Mouse (Mus musculus): ENCODE results near the gene Azgp1. TPM values are rescaled to one million over a fixed set of nuclear protein-coding genes. Genes with fewer than 3 reads are reported as not detected.

Gene Azgp1
- polyA plus RNA-seq (2012) = not detected in 2 replicates

DNA sequence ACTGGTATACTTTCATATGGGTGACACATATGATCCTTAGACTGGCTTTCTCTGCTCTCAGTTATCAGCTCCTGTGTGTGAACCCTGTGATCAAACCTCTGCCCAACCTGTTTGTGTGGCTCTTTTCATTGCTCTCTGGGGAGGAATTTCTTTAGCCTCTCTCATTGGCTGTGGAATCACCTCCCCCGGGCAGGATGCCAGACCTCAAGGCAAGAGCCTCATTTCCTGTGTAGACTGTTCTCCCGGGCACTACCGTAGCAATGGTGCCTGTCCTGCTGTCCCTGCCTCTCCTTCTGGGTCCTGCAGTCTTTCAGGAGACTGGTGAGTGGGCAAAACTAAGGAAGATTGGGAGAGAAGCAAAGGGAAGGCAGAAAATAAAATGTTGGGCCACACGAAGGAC, at the start of gene Azgp1:
TSS of gene Azgp1 (plus strand) at position 221 of the 400 bp plus-strand sequence.

DNA sequence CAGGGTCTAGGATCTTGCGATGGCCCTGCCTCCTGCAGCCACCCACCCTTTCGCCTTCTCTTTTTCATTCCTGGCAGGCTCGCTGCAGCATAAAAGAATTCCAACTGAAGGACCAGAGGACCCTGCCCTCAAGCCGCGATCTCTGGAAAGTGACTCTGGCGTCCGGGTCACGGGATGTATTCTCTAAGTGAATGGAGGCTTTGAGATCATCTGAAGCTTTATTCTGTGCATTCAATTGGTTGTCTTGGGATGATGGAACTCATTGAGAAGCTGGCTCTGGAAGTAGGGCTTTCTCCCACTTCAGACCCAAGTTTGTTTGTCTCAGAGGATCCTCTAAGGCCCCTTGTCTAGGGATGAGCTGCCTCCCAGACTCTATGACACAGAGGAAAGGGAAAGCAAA, 18.4 kb upstream of the Azgp1 start, which contains the start of gene Gjc3:
TSS of gene Gjc3 (minus strand) at position 154 of the 400 bp plus-strand sequence.

DNA sequence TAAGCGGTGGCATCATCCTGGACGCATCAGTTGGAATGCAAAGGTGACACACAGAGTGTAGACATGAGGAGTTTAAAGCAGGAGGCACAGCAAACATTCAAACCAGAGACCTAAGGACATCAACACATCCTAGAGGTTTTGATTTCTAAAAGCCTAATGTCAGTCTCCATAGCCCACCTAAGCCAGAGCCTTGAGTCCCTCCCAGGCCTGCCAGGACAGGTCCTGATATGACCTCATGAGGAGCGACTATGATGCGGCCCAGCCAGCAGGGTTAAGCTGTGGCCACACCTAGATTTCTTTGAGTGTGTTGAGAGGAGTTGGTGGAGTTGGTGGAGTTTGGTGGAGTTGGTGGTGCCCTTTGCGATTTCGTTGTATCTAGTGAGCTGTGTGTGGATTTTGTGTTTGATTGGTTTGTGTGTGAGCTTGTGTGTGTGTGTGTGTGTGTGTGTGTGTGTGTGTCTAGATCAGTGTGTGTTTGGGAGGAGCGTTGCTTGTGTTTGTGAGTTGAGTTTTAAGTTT, 39.7 kb downstream of the Azgp1 start, which contains the start of the genes Smok3a and Smok3b:
TSS of gene Smok3a (plus strand) at position 301 of the 519 bp plus-strand sequence.
TSS of gene Smok3b (plus strand) at position 469 of the 519 bp plus-strand sequence.

Other genes starting within 250 kb of the Azgp1 start
- gene Nyap1, start 239.9 kb upstream of the Azgp1 start, polyA plus RNA-seq (2012) = 1.3 and 1.8 TPM in 2 replicates
- 412 and 464 TPM in 2 replicates for gene Tsc22d4, start 235.8 kb upstream of the Azgp1 start, polyA plus RNA-seq (2012)
- gene Ppp1r35, start 202.7 kb upstream of the Azgp1 start, polyA plus RNA-seq (2012) = 120 and 122 TPM in 2 replicates
- 186 TPM in 2 replicates for gene Mepce, start 193.9 kb upstream of the Azgp1 start, polyA plus RNA-seq (2012)
- 1.2 and 2.1 TPM in 2 replicates for gene Zcwpw1, start 193.7 kb upstream of the Azgp1 start, polyA plus RNA-seq (2012)
- 1.6 and 2.4 TPM in 2 replicates for gene Pilra, start 145.2 kb upstream of the Azgp1 start, polyA plus RNA-seq (2012)
- gene Pilrb1, start 123.4 kb upstream of the Azgp1 start, polyA plus RNA-seq (2012) = 0.87 and 0.90 TPM in 2 replicates
- 1.6 and 1.9 TPM in 2 replicates for gene Pilrb2, start 109.7 kb upstream of the Azgp1 start, polyA plus RNA-seq (2012)
- not detected in 2 replicates for gene Cyp3a13, start 59.9 kb upstream of the Azgp1 start, polyA plus RNA-seq (2012)
- not detected in 2 replicates for gene Gjc3, start 18.4 kb upstream of the Azgp1 start, polyA plus RNA-seq (2012)
- gene Smok3a, start 39.7 kb downstream of the Azgp1 start, polyA plus RNA-seq (2012) = 0.03 and 0.05 TPM in 2 replicates
- not detected in 2 replicates for gene Smok3b, start 39.9 kb downstream of the Azgp1 start, polyA plus RNA-seq (2012)
- gene Smok3c, start 71.7 kb downstream of the Azgp1 start, polyA plus RNA-seq (2012) = 0.13 TPM in 1 of 2 replicates, not detected in the other
- 1.0 and 1.1 TPM in 2 replicates for gene Zkscan1, start 103.6 kb downstream of the Azgp1 start, polyA plus RNA-seq (2012)
- 1.4 and 1.6 TPM in 2 replicates for gene Zscan21, start 135.4 kb downstream of the Azgp1 start, polyA plus RNA-seq (2012)
- 0.29 and 0.35 TPM in 2 replicates for gene Zfp113, start 174.2 kb downstream of the Azgp1 start, polyA plus RNA-seq (2012)
- 111 and 113 TPM in 2 replicates for gene Cops6, start 179.6 kb downstream of the Azgp1 start, polyA plus RNA-seq (2012)
- 29.7 and 34.6 TPM in 2 replicates for gene Ap4m1, start 190.5 kb downstream of the Azgp1 start, polyA plus RNA-seq (2012)
- gene Mcm7, start 190.9 kb downstream of the Azgp1 start, polyA plus RNA-seq (2012) = 63.1 and 79.9 TPM in 2 replicates
- gene Taf6, start 205.9 kb downstream of the Azgp1 start, polyA plus RNA-seq (2012) = 27.4 and 28.8 TPM in 2 replicates
- 2.8 and 3.1 TPM in 2 replicates for gene Cnpy4, start 206.0 kb downstream of the Azgp1 start, polyA plus RNA-seq (2012)
- gene Mblac1, start 212.8 kb downstream of the Azgp1 start, polyA plus RNA-seq (2012) = 5.2 and 7.1 TPM in 2 replicates
- 0.39 and 0.83 TPM in 2 replicates for gene Nxpe5, start 244.4 kb downstream of the Azgp1 start, polyA plus RNA-seq (2012)

Data from megakaryocyte-erythroid progenitor cell, adult 5 weeks (primary cell).